Mouse (Mus musculus) adrenal gland, postnatal 14 days (tissue): ENCODE data around the gene Dip2b. TPM values are rescaled to one million over a fixed set of nuclear protein-coding genes. Genes with fewer than 3 reads are reported as not detected.

ENCODE experiments used
- DNase-seq: peaks from one replicate; pipeline ENCODE4 v3.0.0; 2021; ENCODE audit warnings: mixed read lengths
- total RNA-seq: library from RNA; stranded (reverse); gene quantifications from 2 replicates; pipeline ENCODE4 v1.2.3, GENCODE M21; 2021

Dip2b gene
- total RNA-seq, 1 experiment from 2014 or later = 18.5 TPM

DNA sequence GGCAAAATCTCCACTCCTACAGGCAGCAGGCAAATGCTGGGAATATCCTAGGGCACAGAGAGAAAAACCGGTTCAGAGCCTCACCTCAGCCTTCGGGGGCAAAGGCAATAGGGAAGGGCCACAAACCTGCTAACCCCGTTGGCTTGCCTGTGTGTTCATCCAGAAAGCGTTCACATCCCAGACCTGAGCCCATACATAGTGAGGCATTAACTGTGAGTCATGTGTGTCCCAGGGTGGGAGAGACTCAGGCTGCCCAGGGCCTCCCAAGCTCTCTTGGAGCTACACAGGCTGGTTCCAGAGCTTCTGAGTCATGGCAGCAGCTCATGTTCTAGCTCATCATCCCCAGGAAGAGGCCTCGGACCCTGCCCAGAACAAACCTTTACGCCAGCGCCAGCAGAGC lies 49.6 kb downstream of the Dip2b start:
- DNase-seq = no peak

DNA sequence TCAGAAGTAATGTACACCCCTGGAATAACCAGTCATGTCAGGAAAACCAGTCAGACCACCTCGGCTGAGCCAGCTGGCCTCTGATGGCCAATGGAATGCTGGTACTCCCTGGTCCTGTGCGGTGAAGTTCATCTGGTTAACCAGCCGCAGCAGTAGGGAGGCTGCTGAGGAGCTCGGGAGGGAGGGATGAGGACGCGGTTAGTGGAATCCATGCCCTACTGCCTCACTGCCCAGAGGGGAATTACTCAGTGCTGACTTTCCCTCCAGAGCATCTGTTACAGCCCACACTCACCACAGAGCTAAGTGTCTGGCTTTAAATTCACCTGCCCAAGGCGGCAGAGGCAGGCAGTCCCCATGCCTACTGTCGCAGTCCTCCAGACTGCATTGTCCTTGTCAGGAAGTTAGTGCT lies 51.2 kb downstream of the Dip2b start:
- no peak for DNase-seq

DNA sequence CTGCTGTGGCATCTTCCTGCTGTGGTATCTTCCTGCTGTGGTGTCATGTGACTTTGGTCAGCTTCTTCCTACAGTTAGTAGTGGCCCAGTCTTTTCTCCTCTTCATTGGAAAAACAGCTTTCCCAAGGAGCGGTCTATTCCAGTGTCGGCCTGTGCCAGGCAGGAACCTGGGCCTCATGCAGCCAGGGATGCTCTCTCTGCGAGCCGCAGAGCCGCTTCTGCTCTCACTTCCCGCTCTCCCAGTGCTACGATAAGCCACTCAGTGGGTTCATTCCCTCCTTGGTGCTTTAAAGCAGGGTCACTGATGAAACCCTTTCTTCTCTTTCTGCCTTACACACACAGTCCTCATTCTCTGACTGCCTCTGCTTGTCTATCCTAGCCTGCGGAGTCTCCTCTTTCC lies 53.4 kb downstream of the Dip2b start:
- no peak for DNase-seq

DNA sequence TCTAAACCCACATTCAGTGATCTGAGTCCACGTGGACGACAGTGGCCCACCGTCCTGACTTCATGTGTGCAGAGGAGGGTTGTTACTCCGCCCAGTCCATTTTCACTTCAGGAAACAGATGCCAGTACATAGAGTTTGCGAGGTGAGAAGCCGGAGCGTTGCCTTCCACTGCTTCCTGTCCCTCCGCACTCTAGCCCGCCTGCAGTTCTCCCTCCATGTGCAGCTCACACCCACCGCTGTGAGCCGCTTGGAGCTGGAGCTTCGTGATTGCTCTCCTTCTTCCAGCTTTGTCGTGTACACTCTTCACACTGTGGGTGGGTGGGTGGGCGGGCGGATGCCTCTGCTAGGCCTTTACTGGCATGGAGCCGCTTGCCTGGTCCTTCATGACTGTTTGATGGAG lies 53.8 kb downstream of the Dip2b start:
- no peak for DNase-seq

DNA sequence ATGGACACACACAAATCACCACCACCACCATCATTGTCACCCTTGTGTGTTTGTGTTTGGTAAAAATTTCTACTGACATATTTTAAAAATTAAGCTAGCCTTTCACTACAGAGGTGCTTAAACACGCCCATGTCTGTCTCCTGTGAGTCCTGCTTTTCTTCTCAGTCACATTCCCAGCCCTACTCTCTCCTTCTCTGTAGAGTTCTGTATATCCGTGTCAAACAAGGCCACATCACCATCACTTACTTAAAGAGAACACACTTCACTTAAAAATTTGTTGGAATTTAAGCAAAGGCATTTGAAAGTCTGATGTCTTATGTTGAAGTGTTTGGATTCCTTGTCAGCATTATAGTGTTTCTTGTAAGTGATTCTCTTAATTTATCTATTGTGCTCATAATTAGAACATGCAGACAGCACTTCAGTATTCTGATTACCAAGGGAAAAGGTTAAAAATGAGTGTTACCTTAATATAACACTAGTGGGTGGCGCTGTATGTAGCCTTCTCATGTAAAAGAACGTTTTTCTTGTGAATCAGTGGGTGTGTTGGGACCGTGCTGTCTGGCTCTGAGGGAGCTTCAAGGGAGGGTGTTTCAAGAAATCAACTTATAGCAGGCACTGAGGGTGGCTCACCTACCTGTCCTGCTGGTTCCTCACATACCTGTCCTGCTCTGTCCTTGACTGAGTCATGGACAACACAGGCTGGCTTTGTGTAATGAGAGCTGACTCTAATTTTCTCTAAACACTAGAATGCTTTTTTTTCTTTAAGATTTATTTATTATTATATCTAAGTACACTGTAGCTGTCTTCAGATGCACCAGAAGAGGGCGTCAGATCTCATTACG lies 58.3 kb downstream of the Dip2b start:
- DNase-seq = no peak

DNA sequence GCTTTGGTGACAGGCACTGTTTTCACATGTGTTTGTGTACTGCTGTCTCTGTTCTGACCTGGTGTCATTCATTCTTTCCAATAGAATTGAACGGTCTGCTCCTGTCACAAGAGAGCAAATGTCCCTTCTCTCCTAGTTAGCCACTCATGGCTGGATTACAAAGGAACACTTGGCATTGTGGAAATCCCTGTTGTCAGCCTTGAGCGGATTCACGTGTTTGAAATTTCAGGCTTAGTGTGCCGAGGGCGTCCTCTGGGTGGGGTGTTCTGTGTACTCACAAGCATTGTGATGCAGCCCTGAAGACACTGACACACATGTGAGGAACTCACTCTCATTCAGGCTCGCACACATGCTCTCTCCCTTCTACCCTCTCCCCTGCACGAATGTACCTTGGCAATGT lies 61.9 kb downstream of the Dip2b start:
- peak; percentile 40 for DNase-seq

DNA sequence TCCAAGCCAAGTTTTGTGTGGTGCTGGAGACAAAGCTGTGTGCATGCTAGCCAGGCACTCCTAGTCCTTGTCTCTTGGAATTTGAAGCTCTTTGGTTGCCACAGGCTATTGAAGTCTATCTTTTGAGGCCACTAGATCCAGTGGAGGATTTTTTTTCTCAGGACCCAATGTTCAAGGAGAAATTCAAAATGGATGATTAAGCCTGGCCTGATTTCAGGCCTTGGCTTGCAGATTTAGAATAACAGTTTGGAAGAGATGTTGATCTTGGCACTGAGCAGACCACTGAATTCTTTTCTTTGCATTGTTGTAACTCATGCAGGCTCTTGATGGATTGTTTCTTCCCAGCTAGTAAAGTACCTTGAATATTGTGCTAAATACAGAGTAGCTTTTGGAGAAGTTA lies 62.7 kb downstream of the Dip2b start:
- no peak for DNase-seq

DNA sequence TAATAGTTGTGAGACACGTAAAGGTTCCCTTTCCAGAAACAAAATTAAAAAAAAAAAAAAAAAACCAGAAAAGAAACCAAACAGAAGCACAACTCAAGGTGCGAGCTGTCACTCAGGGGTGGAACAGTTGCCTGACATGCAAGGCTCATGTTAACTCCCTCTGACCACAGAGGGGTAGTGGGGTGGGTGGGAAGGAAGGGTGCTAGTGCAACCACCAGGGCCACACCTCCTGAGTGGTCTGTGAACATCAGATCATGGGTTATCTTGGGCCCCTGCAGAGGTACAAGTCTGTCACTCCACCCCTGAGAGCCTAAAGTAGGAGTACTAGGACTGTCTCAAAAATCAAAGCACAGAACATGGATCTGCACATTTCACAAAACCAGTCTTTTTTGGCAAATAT lies 65.7 kb downstream of the Dip2b start:
- no peak for DNase-seq

DNA sequence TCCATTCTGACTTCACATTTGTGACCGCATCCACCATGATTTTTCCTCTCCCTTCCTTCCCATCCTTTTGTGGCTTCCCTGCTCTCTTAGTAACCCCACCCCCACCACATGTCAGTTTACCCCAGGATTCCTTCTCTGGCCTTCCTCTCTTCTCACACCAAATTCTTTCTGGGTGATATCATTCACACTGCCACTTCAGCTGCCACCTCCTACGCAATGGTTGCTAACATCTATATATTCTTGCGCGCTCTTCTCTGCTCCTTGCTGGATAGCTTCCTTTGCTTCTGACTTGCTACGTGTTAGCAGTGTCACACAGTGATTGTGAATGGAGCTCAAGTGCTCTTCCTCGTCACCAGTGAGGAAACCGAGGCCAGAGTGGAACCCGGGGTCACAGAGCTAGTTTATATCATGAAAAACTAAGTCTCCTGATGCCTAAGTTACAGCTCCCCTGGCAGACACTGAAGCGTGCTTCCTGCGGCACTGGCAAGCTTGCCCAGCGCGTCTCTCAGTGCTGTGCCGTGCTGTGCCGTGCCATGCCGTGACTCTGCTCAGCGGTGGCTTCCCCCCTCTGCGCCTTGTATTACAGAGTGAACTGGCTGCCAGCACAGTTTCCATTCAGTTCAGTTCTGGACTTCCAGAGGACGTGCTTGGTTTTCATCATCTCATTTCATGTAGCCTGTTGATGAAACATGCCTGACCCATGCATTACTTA lies 69.8 kb downstream of the Dip2b start:
- no peak for DNase-seq

DNA sequence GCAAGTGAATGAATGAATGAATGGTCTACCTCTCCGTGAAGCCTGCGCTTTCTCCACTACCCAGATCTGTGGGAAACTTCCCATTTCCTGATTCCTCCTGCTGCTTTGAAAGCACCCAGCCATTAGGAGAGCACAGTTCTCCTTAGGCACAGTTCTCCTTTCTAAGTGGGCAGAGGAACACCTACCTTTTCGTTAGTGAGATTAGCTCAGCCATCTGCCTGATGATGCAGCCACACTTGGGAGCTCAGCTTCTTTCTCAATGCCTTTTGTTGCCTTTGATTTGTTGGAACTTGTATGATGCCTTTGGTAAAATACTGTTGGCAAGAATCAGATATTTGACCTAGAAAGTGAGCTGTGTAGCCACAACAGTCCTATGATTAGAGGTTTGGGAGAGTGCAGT lies 71.5 kb downstream of the Dip2b start:
- no peak for DNase-seq

DNA sequence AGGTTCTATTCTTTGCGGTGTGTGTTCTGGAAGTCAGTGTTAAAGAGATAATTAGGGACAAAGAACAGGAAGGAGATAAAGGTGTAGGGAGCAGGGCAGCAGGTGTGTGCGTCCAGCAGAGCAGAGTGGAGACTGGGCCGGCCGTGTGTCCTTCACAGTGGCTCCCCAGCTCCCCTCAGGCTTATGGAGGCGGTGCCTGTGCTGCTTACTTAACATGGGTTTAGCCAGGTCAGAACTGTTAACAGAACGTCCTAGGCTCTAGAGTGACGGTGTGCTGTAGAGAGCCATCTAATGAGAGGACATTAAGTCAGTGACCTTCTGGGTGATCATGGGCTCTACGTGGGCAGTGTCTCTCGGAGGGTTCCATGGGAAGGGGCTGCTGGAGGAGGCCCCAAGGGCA lies 73.4 kb downstream of the Dip2b start:
- DNase-seq = no peak

DNA sequence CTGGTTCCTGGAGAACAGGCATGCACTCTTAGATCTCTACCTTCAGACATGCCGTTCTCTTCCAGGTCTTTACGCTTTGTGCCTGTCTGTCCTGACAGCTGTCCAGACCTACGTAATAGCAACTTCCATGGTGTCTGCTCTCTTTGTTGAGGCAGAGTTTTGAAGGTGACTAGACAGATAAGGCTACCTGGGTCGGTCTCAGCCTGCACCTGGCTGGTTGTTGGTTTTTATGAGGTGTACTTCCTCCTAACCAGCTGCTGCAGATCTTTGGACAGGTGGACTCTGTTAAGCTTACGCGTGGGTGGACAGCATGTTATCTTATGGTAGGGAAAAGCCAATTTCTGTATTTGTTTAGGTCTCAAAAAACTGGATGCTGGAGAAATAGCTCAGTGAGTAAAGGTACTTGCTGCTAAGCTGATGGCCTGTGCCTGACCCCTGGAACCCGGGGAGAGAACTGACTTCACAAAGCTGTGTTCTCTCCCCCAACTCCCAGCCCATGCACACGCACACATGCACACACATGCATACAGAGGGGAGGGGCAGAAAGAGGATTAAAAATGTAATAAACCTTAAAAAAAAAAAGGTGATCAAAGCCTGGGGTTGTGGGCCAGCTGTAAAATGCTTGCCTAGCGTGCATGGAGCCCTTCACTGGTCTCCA lies 74.0 kb downstream of the Dip2b start:
- DNase-seq = no peak

DNA sequence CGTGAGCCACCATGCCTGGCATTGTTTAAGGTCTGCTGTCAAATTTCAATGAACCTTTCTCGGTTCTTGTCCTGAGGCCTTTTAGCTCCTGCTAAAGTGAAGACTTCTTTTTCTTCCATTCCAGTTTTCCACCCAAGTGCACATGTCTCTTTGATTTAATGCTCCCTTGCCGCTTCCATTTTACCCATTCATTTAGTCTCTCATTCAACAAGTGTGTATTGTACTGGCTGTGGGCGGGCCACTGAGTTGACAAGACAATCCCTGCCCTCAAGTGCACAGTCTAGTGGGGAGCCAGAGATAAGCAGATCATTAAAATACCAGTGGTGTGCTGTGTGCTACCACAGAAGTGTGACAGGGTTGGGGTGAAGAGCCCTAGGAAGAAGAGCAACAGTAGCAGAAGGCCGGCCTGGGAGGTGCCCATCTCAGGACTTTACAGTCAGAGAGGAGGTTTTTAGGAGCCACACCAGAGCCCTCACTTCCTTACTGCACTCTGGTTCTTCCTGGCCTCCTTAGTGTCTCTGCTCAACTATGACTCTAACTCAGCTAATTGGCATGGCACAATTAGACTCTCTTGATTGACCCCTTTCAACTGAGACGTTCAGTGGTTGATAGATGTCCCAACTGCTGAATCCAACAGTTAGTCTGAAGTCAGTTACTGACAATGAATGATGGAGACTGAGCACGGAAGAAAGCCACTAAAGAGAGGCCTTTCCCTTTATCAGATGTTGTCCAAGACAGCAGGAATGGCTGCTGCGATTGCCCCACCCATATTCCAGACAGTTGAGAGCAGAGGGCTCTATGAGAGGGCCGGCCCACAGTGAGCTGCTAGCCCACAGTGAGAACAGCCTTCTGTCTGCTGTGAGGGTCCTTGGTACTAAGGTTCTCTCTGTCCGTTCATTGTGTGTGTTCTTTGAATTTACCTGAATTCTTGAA lies 75.1 kb downstream of the Dip2b start:
- DNase-seq = no peak

DNA sequence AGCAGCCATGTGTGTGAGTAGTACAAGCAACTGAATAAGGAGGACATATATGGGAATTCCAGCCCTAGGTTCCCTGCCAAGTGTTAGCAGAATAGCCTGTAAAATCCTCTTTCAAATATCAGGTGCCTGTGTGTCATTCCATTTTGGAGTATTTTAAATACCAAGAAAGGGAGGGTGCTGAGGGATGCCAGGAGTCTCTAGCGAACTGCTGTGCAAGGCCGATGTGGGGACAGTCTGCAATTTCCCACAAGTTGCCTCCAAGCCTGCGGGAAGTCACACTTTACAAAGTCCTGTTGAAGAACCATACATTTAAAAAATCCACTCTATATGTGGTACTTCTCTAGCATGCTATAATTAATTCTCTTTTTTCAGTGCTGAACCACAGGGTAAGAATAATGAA lies 77.0 kb downstream of the Dip2b start:
- DNase-seq = no peak

DNA sequence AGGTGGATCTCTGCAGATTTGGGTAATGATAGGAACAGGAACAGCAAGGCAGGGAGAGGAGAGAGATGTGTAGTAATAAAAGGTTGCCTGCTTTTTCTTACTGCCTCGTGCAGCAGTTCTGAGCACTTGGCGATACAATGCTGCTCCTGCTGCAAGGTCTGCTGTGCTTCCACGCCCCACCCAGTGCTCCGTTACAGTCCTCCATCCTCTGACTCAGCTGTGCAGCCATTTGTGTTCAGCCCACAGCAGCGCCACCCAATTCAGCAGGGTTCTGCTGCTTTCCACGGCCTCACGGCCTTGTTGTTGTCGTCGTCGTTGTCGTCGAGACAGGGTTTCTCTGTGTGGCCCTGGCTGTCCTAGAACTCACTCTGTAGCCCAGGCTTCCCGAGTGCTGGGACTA lies 77.9 kb downstream of the Dip2b start:
- no peak for DNase-seq

DNA sequence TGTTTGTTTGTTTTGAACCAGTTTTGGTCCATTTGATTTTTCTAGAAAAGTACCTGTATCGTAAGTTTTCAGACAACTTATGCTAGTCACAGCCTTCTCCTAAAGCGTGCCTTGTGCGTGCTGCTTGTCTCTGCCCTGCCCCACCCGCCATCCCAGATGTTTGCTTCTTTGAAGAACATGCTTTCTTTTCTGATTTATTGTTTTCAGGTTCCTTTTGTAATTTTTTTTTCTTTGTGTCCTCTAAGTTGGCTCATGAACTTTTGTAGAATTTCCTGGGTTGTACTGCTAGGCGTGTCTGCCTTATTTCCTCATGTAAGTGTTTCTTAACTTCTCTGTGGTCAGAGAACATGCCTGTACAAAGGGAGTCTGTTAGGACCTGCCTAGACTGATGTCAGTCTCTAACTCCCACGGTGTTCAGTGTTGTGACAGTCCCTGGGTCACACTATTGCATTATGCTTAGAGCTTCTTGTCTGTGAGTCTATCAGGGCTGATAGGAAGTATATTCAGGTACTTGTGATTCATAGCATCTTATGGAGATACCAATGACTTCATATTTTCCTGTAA lies 80.8 kb downstream of the Dip2b start:
- no peak for DNase-seq

DNA sequence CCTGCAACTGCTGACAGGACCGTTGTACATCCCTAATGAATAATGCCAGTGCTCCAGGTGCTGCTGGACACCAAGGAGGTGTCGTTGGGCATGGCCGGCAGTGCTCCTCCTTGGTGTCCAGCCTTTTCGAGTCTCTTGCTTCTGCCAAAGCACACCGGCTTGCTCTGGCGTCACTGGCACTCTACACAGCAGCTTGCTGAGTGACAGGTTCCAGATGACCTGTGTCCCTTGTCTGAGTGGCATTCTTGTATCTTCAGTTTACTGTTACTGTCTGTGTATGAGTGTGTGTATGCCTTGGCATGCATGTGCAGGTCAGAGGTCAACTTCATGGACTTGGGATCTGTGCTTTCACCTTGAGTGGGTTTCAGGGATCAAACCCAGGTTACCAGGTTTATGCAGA lies 83.0 kb downstream of the Dip2b start:
- no peak for DNase-seq

DNA sequence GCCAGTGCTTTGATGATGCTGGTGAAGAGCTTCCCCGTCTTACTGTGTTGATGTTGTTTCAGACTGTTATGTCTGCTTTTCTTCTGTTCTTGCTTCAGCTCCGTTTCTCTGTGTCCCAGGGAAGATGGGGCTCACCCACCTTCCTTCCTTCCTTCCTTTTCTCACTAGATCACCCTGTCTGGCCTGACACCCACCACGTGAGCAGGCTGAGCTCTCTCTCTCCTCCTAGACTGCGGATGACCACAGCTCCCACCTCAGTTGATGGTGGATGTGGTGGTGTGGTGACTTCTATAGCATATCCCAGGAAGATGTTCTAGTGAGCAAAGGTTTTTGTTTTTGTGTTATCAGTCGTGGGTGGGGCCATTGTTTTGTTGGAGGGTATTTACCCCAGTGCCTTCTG lies 85.4 kb downstream of the Dip2b start:
- no peak for DNase-seq

DNA sequence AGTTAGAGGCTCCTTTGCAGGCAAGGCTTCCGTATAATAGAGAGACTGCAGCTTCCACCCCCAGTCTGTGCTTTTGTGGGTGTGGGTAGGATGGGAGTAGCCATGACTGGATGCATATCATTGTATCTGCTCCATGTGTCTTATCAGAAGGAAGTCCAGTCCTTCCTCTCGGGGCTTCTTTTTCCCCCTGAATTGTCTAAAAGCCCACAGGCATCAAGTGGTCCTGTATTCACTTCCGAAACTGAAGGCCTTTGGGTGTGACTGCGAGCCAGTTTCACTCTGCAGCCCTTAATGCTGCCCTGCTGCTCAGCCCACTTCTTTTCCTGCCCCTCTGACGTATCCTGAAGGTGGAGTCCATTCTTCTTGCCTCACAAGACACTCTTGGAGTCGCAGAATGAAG lies 86.8 kb downstream of the Dip2b start:
- DNase-seq = no peak

DNA sequence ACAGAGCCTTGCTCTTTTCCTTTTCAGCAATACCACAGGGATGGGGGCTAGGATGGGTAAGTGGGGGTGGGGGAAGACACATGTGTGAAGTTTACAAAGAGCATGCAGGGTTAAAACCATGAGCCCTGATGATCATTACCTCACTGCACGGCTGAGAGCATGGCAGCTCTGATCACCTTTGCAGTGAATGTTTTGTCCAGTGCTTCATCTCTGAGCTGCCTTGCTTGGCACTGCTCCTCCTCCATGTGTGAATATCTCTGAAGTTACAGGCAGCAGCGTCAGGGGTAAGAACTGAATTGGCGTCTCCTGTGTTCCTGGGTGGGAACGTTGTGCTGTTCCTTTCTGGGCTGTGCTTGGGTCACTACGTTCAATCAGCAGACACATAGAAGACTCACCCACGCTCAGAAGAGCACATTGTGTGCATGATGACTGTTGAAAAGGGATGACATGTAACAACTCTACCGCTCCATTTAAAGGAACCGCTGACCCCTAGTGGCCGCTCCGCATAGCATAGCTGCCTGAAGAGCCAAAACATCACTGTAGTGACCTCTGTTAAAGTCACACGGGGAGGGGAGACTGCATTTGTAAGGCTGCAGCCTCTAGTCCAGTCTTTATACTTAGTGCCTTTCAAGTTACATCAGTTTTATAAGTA lies 88.1 kb downstream of the Dip2b start:
- peak; percentile 91 for DNase-seq

DNA sequence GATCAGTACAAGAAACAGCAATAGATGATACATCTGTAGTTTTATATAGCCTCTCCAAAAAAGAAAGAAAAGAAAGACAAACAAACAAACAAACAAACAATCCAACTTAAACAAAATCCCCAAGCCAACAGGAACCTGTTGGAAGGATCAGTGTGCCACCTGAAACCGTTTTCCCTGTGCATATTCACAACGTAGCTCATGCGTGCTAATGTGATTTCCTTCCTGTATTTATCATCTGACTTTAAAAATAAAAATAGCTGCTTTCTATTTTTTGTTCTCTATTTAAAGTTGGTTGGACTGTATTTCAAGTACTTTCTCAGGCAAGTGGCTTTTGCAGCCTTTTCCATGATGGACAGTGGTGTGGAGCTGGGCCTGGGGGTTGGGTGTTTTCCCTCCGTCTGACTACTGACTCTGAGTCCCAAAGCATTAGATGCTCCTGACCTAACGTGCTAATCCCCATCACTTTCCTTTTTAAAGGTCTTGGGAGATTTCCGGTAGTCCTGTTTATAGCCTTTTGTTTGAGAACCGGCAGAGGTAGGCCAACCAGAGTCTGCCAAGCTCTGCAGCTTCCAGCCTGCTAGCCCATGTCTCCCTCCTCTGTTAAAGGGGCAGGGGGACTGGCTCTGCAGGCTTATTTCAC lies 90.8 kb downstream of the Dip2b start:
- DNase-seq = no peak
